Mouse (Mus musculus): ENCODE data around the gene Adamts14. TPM values are rescaled to one million over a fixed set of nuclear protein-coding genes. Genes with fewer than 3 reads are reported as not detected.
A peak's percentile ranks its signal among the peaks of the same experiment; 100 is the strongest.

The Adamts14 gene
- polyA plus RNA-seq, 1 experiment from 2014 or later = 0.43 TPM

GRCm38 (mm10) chr10:61294242-61294641 is 21.0 kb upstream of the Adamts14 start:
- no peak overlapping the region for H3K27ac ChIP-seq
- DNase-seq (ENCODE audit: low spot score) = no peak
- 88% methylated on average over 8 of the region's 8 CpGs for WGBS

GRCm38 (mm10) chr10:61290479-61290878 is 17.2 kb upstream of the Adamts14 start:
- no peaks in the 10 kb centered on the region for H3K36me3 ChIP-seq
- DNase-seq (ENCODE audit: low spot score) = no peak
- H3K9me3 ChIP-seq = no peaks in the 10 kb centered on the region
- H3K4me1 ChIP-seq (replicated peaks) = peaks cover 9% of the 10 kb centered on the region; the same call in 1 of the 2 replicates
- H3K4me3 ChIP-seq = no peak overlapping the region
- H3K27ac ChIP-seq = no peak overlapping the region
- H3K27me3 ChIP-seq (ENCODE audit: insufficient read depth, poor library complexity, severe bottlenecking) = no peaks in the 10 kb centered on the region
- WGBS = 51% methylated on average over 2 of the region's 2 CpGs

More at GRCm38 (mm10) chr10:61294242-61294641, 21.0 kb upstream of the Adamts14 start:
- Histone ChIP-seq H3K27me3 (ENCODE audit: insufficient read depth, poor library complexity, severe bottlenecking) (no peaks in the 10 kb centered on the region), H3K36me3 (no peaks in the 10 kb centered on the region), H3K9me3 (no peaks in the 10 kb centered on the region), H3K4me3 (no peak overlapping the region), H3K4me1 (replicated peaks) (0 out of 2 replicates have a peak, but pooled peaks cover 4% of the 10 kb centered on the region)

DNA sequence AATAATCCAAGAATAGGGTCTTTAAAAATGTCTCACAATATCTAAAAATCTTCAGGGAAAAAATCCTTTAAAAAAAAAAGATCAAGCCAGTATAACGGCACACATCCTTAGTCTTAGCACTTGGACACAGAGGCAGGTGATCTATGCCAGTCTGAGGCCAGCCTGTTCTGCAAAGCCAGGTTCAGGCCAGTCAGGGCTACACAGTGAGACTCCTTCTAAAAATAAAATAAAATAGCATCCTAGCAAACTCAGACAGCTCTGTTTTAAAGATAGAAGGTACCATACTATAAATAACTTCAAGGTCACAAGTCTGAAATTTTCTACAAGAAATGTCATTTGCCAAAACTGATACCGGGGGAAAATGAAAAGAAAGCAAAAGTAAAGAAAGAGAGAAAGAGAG is 16.8 kb upstream of the Adamts14 start:
- Histone ChIP-seq H3K9me3 (no peaks in the 10 kb centered on the region), H3K27ac (no peak overlapping the region), H3K4me3 (no peak overlapping the region), H3K36me3 (no peaks in the 10 kb centered on the region), H3K27me3 (ENCODE audit: insufficient read depth, poor library complexity, severe bottlenecking) (no peaks in the 10 kb centered on the region), H3K4me1 (replicated peaks) (peaks cover 9% of the 10 kb centered on the region; the same call in 1 of the 2 replicates)
- 88% methylated on average over 2 of the region's 2 CpGs for WGBS
- DNase-seq (ENCODE audit: low spot score) = no peak

DNA sequence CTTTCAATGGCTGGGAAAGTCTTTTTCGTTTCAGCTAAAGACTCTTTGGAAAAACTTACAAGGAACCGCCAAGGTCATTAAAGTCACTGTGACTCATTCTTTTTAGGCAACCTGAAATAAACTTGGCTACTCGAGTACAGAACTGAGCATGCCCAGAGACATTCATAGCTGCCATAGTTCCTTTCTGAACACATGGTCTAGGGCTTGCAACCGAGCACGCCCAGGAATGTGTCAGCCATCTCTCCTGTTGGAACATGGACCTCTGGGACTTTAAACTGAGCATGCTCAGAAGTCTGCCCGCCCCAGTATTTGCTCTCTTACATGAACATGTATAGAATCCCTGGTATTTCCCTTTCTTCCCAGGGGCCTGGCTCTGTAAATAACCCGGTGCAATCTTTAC is 13.0 kb upstream of the Adamts14 start:
- WGBS = 75% methylated on average over 7 of the region's 7 CpGs
- no peak for DNase-seq (ENCODE audit: low spot score)
- H3K36me3 ChIP-seq = no peaks in the 10 kb centered on the region
- no peaks in the 10 kb centered on the region for H3K27me3 ChIP-seq (ENCODE audit: insufficient read depth, poor library complexity, severe bottlenecking)
- no peak overlapping the region for H3K27ac ChIP-seq
- peaks cover 9% of the 10 kb centered on the region; the same call in 1 of the 2 replicates for H3K4me1 ChIP-seq (replicated peaks)
- no peak overlapping the region for H3K4me3 ChIP-seq
- no peaks in the 10 kb centered on the region for H3K9me3 ChIP-seq

- Histone ChIP-seq H3K27me3 (ENCODE audit: insufficient read depth, poor library complexity, severe bottlenecking) (no peaks in the 10 kb centered on the region), H3K4me1 (replicated peaks) (peaks cover 6% of the 10 kb centered on the region; the same call in 1 of the 2 replicates), H3K36me3 (no peaks in the 10 kb centered on the region), H3K4me3 (no peak overlapping the region), H3K27ac (no peak overlapping the region), H3K9me3 (no peaks in the 10 kb centered on the region)
- no peak for DNase-seq (ENCODE audit: low spot score)
- WGBS = 86% methylated on average over 11 of the region's 11 CpGs
These were observed 12.0 kb upstream of the Adamts14 start for GRCm38 (mm10) chr10:61285271-61285670.

- whole genome bisulfite sequencing = 92% methylated on average over 4 of the region's 4 CpGs
- H3K27ac ChIP-seq = no peak overlapping the region
- peaks cover 6% of the 10 kb centered on the region; the same call in 1 of the 2 replicates for H3K4me1 ChIP-seq (replicated peaks)
- no peaks in the 10 kb centered on the region for H3K27me3 ChIP-seq (ENCODE audit: insufficient read depth, poor library complexity, severe bottlenecking)
- no peaks in the 10 kb centered on the region for H3K36me3 ChIP-seq
- no peaks in the 10 kb centered on the region for H3K9me3 ChIP-seq
- no peak overlapping the region for H3K4me3 ChIP-seq
- DNase-seq (ENCODE audit: low spot score) = no peak
These were observed 11.1 kb upstream of the Adamts14 start for GRCm38 (mm10) chr10:61284309-61284708.

GRCm38 (mm10) chr10:61281115-61281514 is 7.9 kb upstream of the Adamts14 start:
- Histone ChIP-seq H3K9me3 (no peaks in the 10 kb centered on the region), H3K27me3 (ENCODE audit: insufficient read depth, poor library complexity, severe bottlenecking) (no peaks in the 10 kb centered on the region), H3K4me1 (replicated peaks) (peaks cover 9% of the 10 kb centered on the region; the same call in 1 of the 2 replicates), H3K36me3 (no peaks in the 10 kb centered on the region), H3K27ac (no peak overlapping the region), H3K4me3 (no peak overlapping the region)
- WGBS = 77% methylated on average over 5 of the region's 5 CpGs
- no peak for DNase-seq (ENCODE audit: low spot score)

DNA sequence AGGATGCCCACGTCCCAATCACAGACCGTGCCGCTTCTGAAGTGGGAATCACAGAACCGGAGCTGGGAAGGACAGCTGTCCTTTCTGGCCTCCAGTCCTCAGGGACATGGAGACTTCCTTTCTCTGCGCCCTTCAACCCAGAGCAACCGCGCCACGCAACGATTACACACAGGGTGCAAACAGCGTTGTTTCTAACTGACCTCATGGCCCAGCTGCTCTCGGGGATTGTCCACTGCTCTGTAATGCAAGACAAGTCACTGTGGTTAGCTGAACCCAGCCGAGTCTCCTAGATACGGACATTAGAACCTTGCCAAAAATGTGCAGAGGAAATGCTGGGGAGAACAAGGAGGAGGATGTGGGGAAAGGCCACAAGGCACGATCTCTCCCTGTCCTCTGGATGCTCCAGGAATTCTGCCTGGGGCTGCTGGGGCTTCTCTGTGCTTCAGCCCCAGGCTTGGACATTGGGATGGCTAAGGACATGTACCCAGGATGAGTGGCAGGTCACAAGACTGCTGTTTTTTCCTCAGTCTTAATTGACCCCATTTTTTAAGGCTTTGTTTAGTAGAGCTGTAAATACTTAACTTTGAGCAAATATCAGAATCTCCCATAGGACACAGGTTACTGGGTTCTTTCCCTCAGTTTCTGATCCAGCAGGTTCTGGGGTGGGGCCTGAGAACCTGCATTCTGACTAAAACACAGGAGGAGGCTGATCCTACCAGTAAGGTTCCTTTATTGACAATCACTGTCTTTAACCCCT is 4.9 kb upstream of the Adamts14 start:
- H3K4me3 ChIP-seq = no peak overlapping the region
- H3K36me3 ChIP-seq = no peaks in the 10 kb centered on the region
- peaks cover 25% of the 10 kb centered on the region for H3K27me3 ChIP-seq (ENCODE audit: insufficient read depth, poor library complexity, severe bottlenecking)
- no peaks in the 10 kb centered on the region for H3K9me3 ChIP-seq
- 60% methylated on average over 14 of the region's 14 CpGs for WGBS
- peaks cover 32% of the 10 kb centered on the region for H3K4me1 ChIP-seq (replicated peaks)
- DNase-seq (ENCODE audit: low spot score) = no peak
- H3K27ac ChIP-seq = 0 out of 2 replicates have a peak overlapping the region, but pooled peaks have one; percentile 50

DNA sequence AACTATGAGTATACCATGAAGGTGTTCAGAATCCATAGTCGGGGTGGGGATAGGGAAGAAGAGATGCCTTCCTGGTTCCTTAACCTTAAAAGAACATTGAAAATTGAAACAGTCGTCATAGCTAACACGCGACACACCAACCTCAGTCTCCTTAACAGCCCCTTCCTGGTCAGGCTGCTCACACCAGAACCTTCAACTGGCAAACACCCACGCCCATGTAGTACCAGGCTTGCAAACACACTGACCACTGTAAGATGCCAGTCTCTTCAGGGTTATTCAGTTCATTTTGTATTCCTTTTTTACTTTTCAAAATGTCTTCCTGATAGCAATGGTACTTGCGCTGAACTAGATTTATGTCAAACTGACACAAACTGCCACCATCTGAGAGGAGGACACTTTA is 3.8 kb upstream of the Adamts14 start:
- H3K4me1 ChIP-seq (replicated peaks) = peaks cover 41% of the 10 kb centered on the region
- H3K27me3 ChIP-seq (ENCODE audit: insufficient read depth, poor library complexity, severe bottlenecking) = peaks cover 35% of the 10 kb centered on the region
- no peak overlapping the region for H3K4me3 ChIP-seq
- DNase-seq (ENCODE audit: low spot score) = no peak
- H3K27ac ChIP-seq = no peak overlapping the region
- H3K9me3 ChIP-seq = no peaks in the 10 kb centered on the region
- 88% methylated on average over 6 of the region's 6 CpGs for WGBS
- H3K36me3 ChIP-seq = no peaks in the 10 kb centered on the region

GRCm38 (mm10) chr10:61275669-61276110 is 2.5 kb upstream of the Adamts14 start:
- Histone ChIP-seq H3K9me3 (no peaks in the 10 kb centered on the region), H3K36me3 (no peaks in the 10 kb centered on the region), H3K4me3 (no peak overlapping the region), H3K4me1 (replicated peaks) (peaks cover 41% of the 10 kb centered on the region), H3K27ac (peak overlapping the region; percentile 25), H3K27me3 (ENCODE audit: insufficient read depth, poor library complexity, severe bottlenecking) (peaks cover 45% of the 10 kb centered on the region)
- DNase-seq (ENCODE audit: low spot score) = peak; percentile 62
- WGBS = 5% methylated on average over 5 of the region's 5 CpGs

DNA sequence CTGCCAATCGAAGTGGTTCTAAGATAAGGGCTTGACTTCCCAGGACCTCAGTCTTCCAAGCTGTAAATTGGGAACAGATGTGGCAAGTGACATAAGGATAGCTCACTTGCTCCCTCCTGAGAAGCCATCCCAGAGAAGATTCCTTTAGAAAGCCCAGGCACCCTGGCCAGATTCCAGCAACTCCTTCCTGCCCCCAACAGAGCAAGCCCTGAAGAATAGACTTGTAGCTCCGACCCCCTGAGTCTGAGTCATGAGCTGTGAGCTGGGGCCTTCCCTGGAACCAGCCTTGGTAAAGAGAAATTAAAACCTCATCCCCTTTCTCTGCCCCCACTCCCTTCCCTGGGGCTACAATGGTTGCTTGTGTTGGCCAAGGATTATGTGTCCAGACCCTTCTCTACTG is 1.3 kb upstream of the Adamts14 start:
- peaks cover 41% of the 10 kb centered on the region for H3K4me1 ChIP-seq (replicated peaks)
- DNase-seq (ENCODE audit: low spot score) = no peak
- no peaks in the 10 kb centered on the region for H3K9me3 ChIP-seq
- H3K36me3 ChIP-seq = no peaks in the 10 kb centered on the region
- peaks cover 46% of the 10 kb centered on the region for H3K27me3 ChIP-seq (ENCODE audit: insufficient read depth, poor library complexity, severe bottlenecking)
- no peak overlapping the region for H3K27ac ChIP-seq
- WGBS = 68% methylated on average over 2 of the region's 2 CpGs
- H3K4me3 ChIP-seq = no peak overlapping the region

- Histone ChIP-seq H3K4me1 (replicated peaks) (peaks cover 41% of the 10 kb centered on the region), H3K4me3 (peak overlapping the region; percentile 69), H3K27ac (peak overlapping the region; percentile 84), H3K36me3 (no peaks in the 10 kb centered on the region), H3K27me3 (ENCODE audit: insufficient read depth, poor library complexity, severe bottlenecking) (peaks cover 46% of the 10 kb centered on the region), H3K9me3 (no peaks in the 10 kb centered on the region)
- WGBS = 49% methylated on average over 7 of the region's 7 CpGs
- DNase-seq (ENCODE audit: low spot score) = no peak
These were observed 592 bp upstream of the Adamts14 start for GRCm38 (mm10) chr10:61273844-61274215.

- peak overlapping the region; percentile 84 for H3K27ac ChIP-seq
- peaks cover 36% of the 10 kb centered on the region for H3K4me1 ChIP-seq (replicated peaks)
- peaks cover 46% of the 10 kb centered on the region for H3K27me3 ChIP-seq (ENCODE audit: insufficient read depth, poor library complexity, severe bottlenecking)
These were observed 607 bp downstream of the Adamts14 start for GRCm38 (mm10) chr10:61272631-61273030.

More at GRCm38 (mm10) chr10:61272631-61273030, 607 bp downstream of the Adamts14 start:
- H3K36me3 ChIP-seq = no peaks in the 10 kb centered on the region
- no peak for DNase-seq (ENCODE audit: low spot score)
- H3K4me3 ChIP-seq = peak overlapping the region; percentile 69
- no peaks in the 10 kb centered on the region for H3K9me3 ChIP-seq
- 39% methylated on average over 5 of the region's 5 CpGs for WGBS

All from hindbrain, embryonic 10.5 days (tissue).